Mouse (Mus musculus): Measurements from ENCODE around the gene Cog2.

Gene Cog2

DNA sequence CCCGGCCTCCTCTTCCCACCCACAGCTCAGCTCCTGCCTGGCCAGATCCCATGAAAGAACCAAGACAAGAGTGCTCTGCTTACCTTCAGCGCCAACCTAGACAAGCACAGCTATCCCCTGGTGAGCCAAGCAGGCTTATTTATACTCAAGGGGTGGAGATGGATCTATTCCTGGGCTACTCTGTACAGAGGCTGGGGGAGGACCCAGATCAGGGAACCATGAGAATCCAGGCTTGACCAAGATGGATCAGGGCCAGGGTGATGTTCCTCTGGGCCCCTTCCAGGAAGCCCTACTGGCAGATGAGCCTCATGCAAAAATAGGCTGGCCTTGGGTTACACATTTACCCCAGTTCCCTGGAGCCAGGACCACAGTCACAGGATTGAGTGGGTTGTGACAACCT is 49.0 kb downstream of the Cog2 start, which contains the start of gene Agt:
Gene Agt (minus strand): TSS at position 114 of the 400 bp plus-strand sequence.
- DNase-seq (ENCODE audit: low spot score), result no peak

DNA sequence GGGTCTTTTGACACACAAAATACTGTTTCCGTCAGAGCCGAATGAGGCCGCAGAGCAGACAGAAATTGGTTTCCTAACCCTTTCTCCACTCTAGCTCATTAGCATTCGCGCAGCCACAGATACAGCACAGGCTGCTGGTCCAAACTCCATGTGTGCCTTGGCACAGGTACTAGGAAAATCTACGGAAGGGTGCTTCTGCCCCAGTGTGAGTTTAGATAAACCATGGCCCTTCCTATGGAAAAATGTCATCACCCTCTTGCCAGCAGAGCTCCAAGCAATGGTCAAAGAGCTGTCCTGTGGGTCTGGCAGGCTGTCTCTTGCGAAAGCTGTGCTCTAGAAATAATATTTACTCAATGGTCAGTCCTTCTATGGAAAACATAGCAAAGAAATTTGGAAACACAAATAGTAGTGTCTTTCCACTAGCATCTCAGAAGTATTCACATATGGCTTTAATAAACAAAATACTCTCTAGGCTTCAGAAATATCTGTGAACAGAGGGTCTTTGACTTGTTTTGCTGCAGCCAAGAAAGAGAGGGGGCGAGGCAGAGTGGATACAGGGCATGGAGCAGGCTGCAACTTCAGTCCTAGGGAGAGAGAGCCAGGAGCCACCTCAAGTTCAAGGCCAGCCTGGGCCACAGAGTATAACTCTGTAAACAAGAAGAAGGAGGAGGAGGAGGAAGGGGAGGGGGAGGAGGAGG is 51.3 kb downstream of the Cog2 start:
- no peak for DNase-seq (ENCODE audit: low spot score)

DNA sequence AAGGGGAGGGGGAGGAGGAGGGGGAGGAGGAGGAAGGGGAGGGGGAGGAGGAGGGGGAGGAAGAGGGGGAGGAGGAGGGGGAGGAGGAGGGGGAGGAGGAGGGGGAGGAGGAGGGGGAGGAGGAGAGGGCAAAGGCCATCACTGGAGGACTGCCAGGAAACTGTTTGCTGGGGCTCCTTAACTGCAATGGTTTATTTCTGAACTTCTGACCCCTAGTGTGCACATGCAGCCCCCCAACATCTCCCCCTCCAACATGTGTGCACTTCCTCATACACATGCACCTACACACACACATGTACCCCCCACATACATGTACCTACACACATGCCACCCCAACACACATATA is 51.8 kb downstream of the Cog2 start:
- no peak for DNase-seq (ENCODE audit: low spot score)

DNA sequence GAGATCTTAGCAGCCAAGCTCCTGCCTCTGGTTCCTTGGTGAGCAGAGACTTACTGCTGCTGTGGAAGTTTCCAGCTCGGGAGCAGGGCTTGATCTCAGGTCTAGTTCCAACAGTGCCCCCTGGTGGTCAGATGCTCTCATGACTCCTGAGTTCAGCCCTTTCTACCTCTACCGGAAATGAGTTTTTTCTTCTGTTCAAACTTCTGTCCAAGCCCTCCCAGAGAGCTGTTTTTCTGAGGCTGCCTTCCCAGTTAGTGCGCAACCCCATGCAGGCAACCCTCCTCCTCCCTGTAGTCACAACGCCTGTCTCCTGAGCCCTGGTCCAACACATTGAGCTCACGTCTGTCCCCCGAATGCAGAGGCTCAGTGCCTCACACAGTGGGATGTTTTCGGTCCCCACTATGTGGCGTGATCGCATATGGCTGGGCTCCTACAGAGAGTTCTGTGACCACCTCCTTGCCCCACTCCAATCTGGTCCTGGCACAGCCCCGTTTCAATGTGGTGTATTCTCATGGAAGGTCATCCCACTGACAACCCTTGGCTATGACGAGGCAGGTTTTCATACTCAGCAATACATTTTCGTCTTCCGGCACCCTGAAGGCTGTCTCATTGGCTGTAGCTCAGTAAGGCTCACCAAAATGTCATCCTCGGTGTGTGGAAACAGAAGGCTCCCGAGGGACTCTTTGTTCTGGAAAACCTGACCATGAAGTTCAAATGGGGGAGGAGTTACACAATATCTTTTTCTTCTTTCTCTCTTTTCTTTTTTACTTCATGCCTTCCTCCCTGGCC is 53.2 kb downstream of the Cog2 start:
- DNase-seq (ENCODE audit: low spot score), result peak; percentile 93

DNA sequence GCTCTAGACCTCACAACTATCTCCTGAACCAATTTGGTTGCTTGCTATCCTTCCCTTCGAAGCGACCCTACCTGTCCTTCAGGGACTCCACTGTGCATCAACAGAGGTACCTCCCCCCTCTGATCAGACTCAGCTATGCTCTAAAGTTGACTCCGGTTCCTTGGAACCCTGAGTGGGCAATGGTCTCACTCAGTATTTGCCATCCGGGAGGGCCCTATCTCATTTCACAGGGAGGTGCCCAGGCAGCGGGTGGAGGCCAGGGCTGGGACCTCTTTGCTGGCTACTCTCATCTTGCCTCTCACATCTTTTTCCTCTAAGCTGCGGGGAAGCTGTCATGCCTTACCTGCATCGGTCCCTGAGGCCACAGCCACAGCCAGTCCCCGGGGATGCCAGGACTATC is 55.2 kb downstream of the Cog2 start, which contains the start of gene Capn9:
Gene Capn9 (plus strand): TSS at position 301 of the 400 bp plus-strand sequence.
- no peak for DNase-seq (ENCODE audit: low spot score)

DNA sequence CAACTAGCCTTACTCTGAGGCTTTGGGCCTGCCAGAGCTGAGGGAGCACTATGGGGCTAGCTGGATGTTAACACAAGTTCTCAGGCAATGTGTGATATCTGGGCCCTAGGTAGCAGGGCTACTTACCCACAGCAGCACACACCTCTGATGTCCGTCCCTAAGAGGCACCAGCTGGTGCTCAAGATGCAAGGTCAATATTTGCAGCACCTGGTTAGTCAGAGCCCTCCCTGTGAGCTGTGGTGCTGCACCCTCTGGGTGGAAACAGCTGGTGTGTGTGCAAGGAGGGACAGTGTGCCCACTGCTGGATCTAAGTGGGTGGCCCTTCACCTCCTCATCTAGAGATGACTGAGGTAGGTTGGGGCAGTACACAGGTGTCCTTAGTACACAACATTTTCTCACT is 56.2 kb downstream of the Cog2 start:
- DNase-seq (ENCODE audit: low spot score), result no peak

DNA sequence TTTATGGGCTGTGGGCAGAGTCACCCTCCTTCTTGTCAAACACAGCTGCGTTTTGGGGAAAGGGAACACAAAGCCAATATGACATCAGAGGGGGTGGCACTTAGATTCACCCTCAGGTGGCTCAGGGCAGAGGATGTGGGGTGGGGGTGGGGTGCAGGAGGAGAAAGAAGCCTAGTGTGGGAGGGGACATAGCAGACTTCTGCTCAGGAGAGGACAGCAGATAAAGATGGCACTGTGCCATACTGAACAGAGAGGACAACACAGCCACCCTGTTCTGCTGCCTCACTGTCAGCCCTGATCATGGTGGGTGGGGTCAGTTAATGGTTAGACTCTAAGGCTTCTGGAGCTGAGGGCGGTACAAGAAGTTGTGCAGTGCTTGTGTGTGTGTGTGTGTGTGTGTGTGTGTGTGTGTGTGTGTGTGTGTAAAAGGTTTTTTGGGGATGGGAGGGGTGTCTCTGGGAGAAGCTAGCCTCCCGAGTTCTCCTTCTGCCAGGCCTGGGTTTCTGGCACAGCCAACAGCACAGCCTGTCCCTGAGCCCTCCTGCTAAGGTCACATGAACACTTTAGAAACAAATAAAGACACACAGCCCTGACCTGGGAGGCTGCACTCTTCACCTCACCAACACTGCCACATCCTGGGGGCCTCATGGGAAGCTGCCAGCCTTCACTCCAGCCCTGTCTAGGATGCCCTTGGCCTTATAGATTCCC is 65.3 kb downstream of the Cog2 start:
- DNase-seq (ENCODE audit: low spot score), result no peak

DNA sequence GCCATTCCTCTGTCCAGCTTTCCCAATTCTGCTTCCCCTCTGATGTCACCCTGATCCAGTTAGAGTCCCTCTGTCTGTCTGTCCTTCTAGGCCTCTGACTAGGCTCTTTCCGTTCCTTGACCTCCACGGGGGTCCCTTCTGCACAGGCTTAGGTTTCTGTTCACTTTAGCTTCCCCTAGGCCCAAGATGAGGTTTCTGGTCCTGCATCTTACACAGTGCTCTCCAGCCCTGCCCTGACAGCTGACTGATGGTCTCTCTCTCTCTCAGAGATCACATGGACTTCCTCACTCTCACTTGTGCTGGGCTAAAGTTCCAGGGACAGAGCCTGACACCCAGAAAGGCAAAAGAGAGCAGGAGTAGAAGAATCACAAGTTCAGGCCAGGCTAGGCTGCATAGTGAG is 66.0 kb downstream of the Cog2 start:
- no peak for DNase-seq (ENCODE audit: low spot score)

DNA sequence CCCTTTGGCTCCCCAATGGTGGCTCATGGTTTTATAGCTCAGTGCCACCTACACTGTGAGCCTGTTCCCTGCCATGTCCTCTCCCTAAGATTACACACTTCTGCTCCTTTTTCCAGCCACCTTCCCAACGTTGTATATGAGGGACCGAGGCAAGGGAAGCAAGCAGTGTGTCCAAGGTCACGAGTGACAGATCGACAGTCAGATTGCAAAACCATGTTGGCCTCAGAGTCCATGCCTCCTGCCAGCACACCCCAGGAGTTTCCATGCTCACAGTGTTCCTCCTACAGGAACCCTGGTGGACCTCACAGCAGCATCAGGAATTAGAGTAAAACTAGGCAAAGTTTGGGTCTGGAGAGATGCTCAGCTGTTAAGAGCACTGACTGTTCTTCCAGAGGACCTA is 68.8 kb downstream of the Cog2 start:
- no peak for DNase-seq (ENCODE audit: low spot score)
